Mouse (Mus musculus): Measurements from ENCODE around the gene Samd7.
"Not testable (repeated sequence)": the region's sequence is repeated elsewhere in the genome, so short reads cannot be mapped to it uniquely, and the experiment has no call there.

Samd7 gene

GRCm38 (mm10) chr3:30746006-30746405 lies at the start of gene Samd7:
Samd7 (plus strand) TSS chr3:30746293.
- ATAC-seq (ENCODE audit: insufficient number of reproducible peaks, low FRiP score, low TSS enrichment), result no peak

GRCm38 (mm10) chr3:30696346-30696745 lies 49.7 kb upstream of the Samd7 start:
- ATAC-seq (ENCODE audit: insufficient number of reproducible peaks, low FRiP score, low TSS enrichment), result 0 out of 2 replicates have a peak, but pooled peaks have one; percentile 42

GRCm38 (mm10) chr3:30697891-30698290 lies 48.2 kb upstream of the Samd7 start:
- no peak for ATAC-seq (ENCODE audit: insufficient number of reproducible peaks, low FRiP score, low TSS enrichment)

GRCm38 (mm10) chr3:30699711-30700505 lies 46.2 kb upstream of the Samd7 start, which contains the start of gene Lrrc31:
Lrrc31 (minus strand) TSS chr3:30699843.
- not testable (repeated sequence) for ATAC-seq (ENCODE audit: insufficient number of reproducible peaks, low FRiP score, low TSS enrichment)

- no peak for ATAC-seq (ENCODE audit: insufficient number of reproducible peaks, low FRiP score, low TSS enrichment)
These were observed 40.1 kb upstream of the Samd7 start for GRCm38 (mm10) chr3:30705977-30706376.

- ATAC-seq (ENCODE audit: insufficient number of reproducible peaks, low FRiP score, low TSS enrichment), result no peak
These were observed 39.3 kb upstream of the Samd7 start for GRCm38 (mm10) chr3:30706614-30707276.

GRCm38 (mm10) chr3:30710191-30710590 lies 35.9 kb upstream of the Samd7 start:
- no peak for ATAC-seq (ENCODE audit: insufficient number of reproducible peaks, low FRiP score, low TSS enrichment)

- no peak for ATAC-seq (ENCODE audit: insufficient number of reproducible peaks, low FRiP score, low TSS enrichment)
These were observed 32.8 kb upstream of the Samd7 start for GRCm38 (mm10) chr3:30713334-30713733.

- ATAC-seq (ENCODE audit: insufficient number of reproducible peaks, low FRiP score, low TSS enrichment), result no peak
These were observed 27.4 kb upstream of the Samd7 start for GRCm38 (mm10) chr3:30718649-30719048.

- no peak for ATAC-seq (ENCODE audit: insufficient number of reproducible peaks, low FRiP score, low TSS enrichment)
These were observed 24.1 kb upstream of the Samd7 start for GRCm38 (mm10) chr3:30722036-30722435.

- no peak for ATAC-seq (ENCODE audit: insufficient number of reproducible peaks, low FRiP score, low TSS enrichment)
These were observed 23.6 kb upstream of the Samd7 start for GRCm38 (mm10) chr3:30722461-30722860.

- ATAC-seq (ENCODE audit: insufficient number of reproducible peaks, low FRiP score, low TSS enrichment), result no peak
These were observed 22.9 kb upstream of the Samd7 start for GRCm38 (mm10) chr3:30723179-30723578.

- ATAC-seq (ENCODE audit: insufficient number of reproducible peaks, low FRiP score, low TSS enrichment), result no peak
These were observed 21.8 kb upstream of the Samd7 start for GRCm38 (mm10) chr3:30724105-30724824.

- no peak for ATAC-seq (ENCODE audit: insufficient number of reproducible peaks, low FRiP score, low TSS enrichment)
These were observed 21.1 kb upstream of the Samd7 start for GRCm38 (mm10) chr3:30724848-30725465.

GRCm38 (mm10) chr3:30725514-30725913 lies 20.6 kb upstream of the Samd7 start:
- ATAC-seq (ENCODE audit: insufficient number of reproducible peaks, low FRiP score, low TSS enrichment), result no peak

GRCm38 (mm10) chr3:30727209-30727608 lies 18.9 kb upstream of the Samd7 start:
- no peak for ATAC-seq (ENCODE audit: insufficient number of reproducible peaks, low FRiP score, low TSS enrichment)

- no peak for ATAC-seq (ENCODE audit: insufficient number of reproducible peaks, low FRiP score, low TSS enrichment)
These were observed 17.0 kb upstream of the Samd7 start for GRCm38 (mm10) chr3:30729046-30729445.

- no peak for ATAC-seq (ENCODE audit: insufficient number of reproducible peaks, low FRiP score, low TSS enrichment)
These were observed 9.3 kb upstream of the Samd7 start for GRCm38 (mm10) chr3:30736809-30737208.

- ATAC-seq (ENCODE audit: insufficient number of reproducible peaks, low FRiP score, low TSS enrichment), result peak; percentile 73; the same call in 1 of the 2 replicates
These were observed 4.8 kb upstream of the Samd7 start for GRCm38 (mm10) chr3:30741306-30741705.

GRCm38 (mm10) chr3:30742891-30743290 lies 3.2 kb upstream of the Samd7 start:
- ATAC-seq (ENCODE audit: insufficient number of reproducible peaks, low FRiP score, low TSS enrichment), result no peak

- no peak for ATAC-seq (ENCODE audit: insufficient number of reproducible peaks, low FRiP score, low TSS enrichment)
These were observed 2.2 kb downstream of the Samd7 start for GRCm38 (mm10) chr3:30748316-30748715.

Data from cerebellum, adult (tissue).